Mouse (Mus musculus) thymus, postnatal 10 days (tissue): Measurements from ENCODE around the gene Samm50.

Source experiments
- DNase-seq, 2 experiments: peaks; one replicate each; pipeline ENCODE4 v3.0.0; 2021; ENCODE audit warnings: low spot score in 2 of 2

Samm50 gene

GRCm38 (mm10) chr15:84235646-84236045 lies 43.6 kb downstream of the Samm50 start:
- DNase-seq = no peak

- DNase-seq = no peak
Measured at GRCm38 (mm10) chr15:84238552-84238951, 46.5 kb downstream of the Samm50 start.

GRCm38 (mm10) chr15:84238991-84239401 lies 47.0 kb downstream of the Samm50 start:
- DNase-seq = no peak

GRCm38 (mm10) chr15:84241520-84241919 lies 49.5 kb downstream of the Samm50 start:
- no peak for DNase-seq

- no peak for DNase-seq
Measured at GRCm38 (mm10) chr15:84245104-84245503, 53.1 kb downstream of the Samm50 start.

- no peak for DNase-seq
Measured at GRCm38 (mm10) chr15:84246195-84246594, 54.2 kb downstream of the Samm50 start.

GRCm38 (mm10) chr15:84247309-84247708 lies 55.3 kb downstream of the Samm50 start:
- no peak for DNase-seq

- no peak for DNase-seq
Measured at GRCm38 (mm10) chr15:84251227-84251626, 59.2 kb downstream of the Samm50 start.

GRCm38 (mm10) chr15:84252645-84253044 lies 60.6 kb downstream of the Samm50 start:
- DNase-seq = no peak

GRCm38 (mm10) chr15:84253757-84254156 lies 61.7 kb downstream of the Samm50 start:
- no peak for DNase-seq

GRCm38 (mm10) chr15:84254387-84254786 lies 62.3 kb downstream of the Samm50 start:
- no peak for DNase-seq

- DNase-seq = no peak
Measured at GRCm38 (mm10) chr15:84256254-84256850, 64.3 kb downstream of the Samm50 start.

GRCm38 (mm10) chr15:84256864-84257263 lies 64.8 kb downstream of the Samm50 start:
- no peak for DNase-seq

- no peak for DNase-seq
Measured at GRCm38 (mm10) chr15:84258602-84259355, 66.7 kb downstream of the Samm50 start.

- peak; percentile 48 to 85 for DNase-seq
Measured at GRCm38 (mm10) chr15:84260123-84260822, 68.2 kb downstream of the Samm50 start.

GRCm38 (mm10) chr15:84262630-84263029 lies 70.6 kb downstream of the Samm50 start:
- no peak for DNase-seq

GRCm38 (mm10) chr15:84263573-84263972 lies 71.5 kb downstream of the Samm50 start:
- DNase-seq = no peak

GRCm38 (mm10) chr15:84265141-84265540 lies 73.1 kb downstream of the Samm50 start:
- no peak for DNase-seq

- DNase-seq = no peak
Measured at GRCm38 (mm10) chr15:84266290-84266689, 74.2 kb downstream of the Samm50 start.
